Mouse (Mus musculus) mouse embryonic stem cell (cell line): ENCODE results near the gene Olfr1337.
"Not testable (repeated sequence)": the region's sequence is repeated elsewhere in the genome, so short reads cannot be mapped to it uniquely, and the experiment has no call there.

Experiments
- in situ Hi-C, 2 experiments: fragments of 300-500 bp; cut with MboI; formaldehyde crosslinking; loops; 1 replicate in 1 of 2; 3 replicates in 1 of 2; pipeline ENCODE4 v1.14.3; 2019 to 2020; ENCODE audit warnings: low sequenced_read_pairs in 2 of 2, low pct_unique_long_range_greater_than_20kb in 1 of 2, mixed read lengths in 1 of 2; ENCODE audit not compliant: unreplicated experiment in 1 of 2

The Olfr1337 gene

GRCm38 (mm10) chr4:118782486-118782885 lies at the start of gene Olfr1337:
Gene Olfr1337 (minus strand): TSS chr4:118782586.
- in situ Hi-C loops = no loop called here

- in situ Hi-C loops = no loop called here
Observed at GRCm38 (mm10) chr4:118818921-118819320, 36.5 kb upstream of the Olfr1337 start.

DNA sequence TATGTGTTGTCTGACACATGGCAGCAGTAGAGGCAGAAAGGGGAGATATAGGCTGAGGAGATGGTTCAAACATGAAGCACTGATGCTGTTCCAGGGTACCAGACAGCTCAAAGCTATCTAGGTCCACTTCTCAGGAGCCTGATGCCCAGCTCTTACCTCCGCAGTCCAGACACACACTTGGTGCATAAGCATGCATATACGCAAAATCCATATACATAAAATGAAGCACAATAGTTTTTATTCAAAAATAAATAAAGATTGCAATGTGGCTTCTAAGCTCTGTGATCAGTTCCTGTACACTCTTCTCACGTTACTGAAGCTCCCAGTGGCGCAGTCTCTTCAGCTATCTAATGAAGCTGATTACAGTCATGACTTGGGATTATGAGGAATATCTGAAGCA lies 27.5 kb upstream of the Olfr1337 start, which contains the start of gene Olfr1335:
Gene Olfr1335 (minus strand): TSS at position 101 of the 400 bp plus-strand sequence.
- in situ Hi-C loops = no loop called here

GRCm38 (mm10) chr4:118792796-118793195 lies 10.4 kb upstream of the Olfr1337 start:
- in situ Hi-C loops = not testable (repeated sequence)

- in situ Hi-C loops = no loop called here
Observed at GRCm38 (mm10) chr4:118758637-118759036, 23.7 kb downstream of the Olfr1337 start, which contains the start of gene Olfr1338. Gene Olfr1338 (minus strand): TSS chr4:118758737.

- in situ Hi-C loops = loop anchor here in 1 of 2 experiments (25.0 kb wide), 1 partner anchor 420 kb away; the partner anchor contains the start of gene Zfp691
Observed at GRCm38 (mm10) chr4:118741881-118742280, 40.5 kb downstream of the Olfr1337 start.

GRCm38 (mm10) chr4:118740988-118741698 lies 41.2 kb downstream of the Olfr1337 start:
- in situ Hi-C loops = loop anchor here in 1 of 2 experiments (25.0 kb wide), 1 partner anchor 421 kb away; the partner anchor contains the start of gene Zfp691

- in situ Hi-C loops = loop anchor here in 1 of 2 experiments (25.0 kb wide), 1 partner anchor 423 kb away; the partner anchor contains the start of gene Zfp691
Observed at GRCm38 (mm10) chr4:118739574-118739973, 42.8 kb downstream of the Olfr1337 start.

GRCm38 (mm10) chr4:118731875-118732274 lies 50.5 kb downstream of the Olfr1337 start, which contains the start of gene Olfr1339:
Gene Olfr1339 (plus strand): TSS chr4:118732175.
- in situ Hi-C loops = loop anchor here in 1 of 2 experiments (25.0 kb wide), 1 partner anchor 430 kb away; the partner anchor contains the start of gene Zfp691
